Mouse (Mus musculus) midbrain, embryonic 12.5 days (tissue): ENCODE measurements around the gene Tagap1. TPM values are rescaled to one million over a fixed set of nuclear protein-coding genes. Genes with fewer than 3 reads are reported as not detected.

Experiments
- polyA plus RNA-seq: library from polyadenylated mRNA; unstranded; fragments of >200 nt; fragmentation: Nextera tagmentation; extraction: Ambion mirVana; gene quantifications from 2 replicates; pipeline ENCODE4 v1.2.1, GENCODE M21; 2016

Tagap1 gene
- polyA plus RNA-seq, 1 experiment from 2014 or later: 56.6 TPM

Other genes starting within 250 kb of the Tagap1 start
- 53.2 and 60.8 TPM in 2 replicates for gene Ezr, start 178.4 kb downstream of the Tagap1 start, polyA plus RNA-seq
- gene Rsph3b, start 12.5 kb downstream of the Tagap1 start, polyA plus RNA-seq: 43.9 and 44.9 TPM in 2 replicates
- 97.5 and 97.6 TPM in 2 replicates for gene Rnaset2b, start 9.5 kb upstream of the Tagap1 start, polyA plus RNA-seq
- gene Gm49721, start 17.7 kb upstream of the Tagap1 start, polyA plus RNA-seq: 0.36 TPM in 1 of 2 replicates, not detected in the other
- gene Gm1604a, start 64.4 kb upstream of the Tagap1 start, polyA plus RNA-seq: not detected in 2 replicates
- gene Rps6ka2, start 209.0 kb upstream of the Tagap1 start, polyA plus RNA-seq: 29.6 and 30.9 TPM in 2 replicates